Mouse (Mus musculus) heart, embryonic 10.5 days (tissue): ENCODE results near the gene Ranbp1. TPM values are rescaled to one million over a fixed set of nuclear protein-coding genes. Genes with fewer than 3 reads are reported as not detected.

Experiments
- DNase-seq: peaks from one replicate; pipeline ENCODE4 v3.0.0-alpha.2; 2017; ENCODE audit warnings: low spot score
- H3K27ac ChIP-seq: fragments of 300-500 bp; sonication (generic); 2 replicates; pipeline ENCODE4 v1.5.1; 2016; ENCODE audit warnings: mild to moderate bottlenecking
- H3K27me3 ChIP-seq: fragments of 300-500 bp; sonication (generic); 2 replicates; pipeline ENCODE4 v1.6.1; 2016; ENCODE audit warnings: mild to moderate bottlenecking; ENCODE audit not compliant: poor library complexity, insufficient read depth, severe bottlenecking
- H3K36me3 ChIP-seq: fragments of 300-500 bp; sonication (generic); 2 replicates; pipeline ENCODE4 v1.6.1; 2016; ENCODE audit warnings: mild to moderate bottlenecking, moderate library complexity
- H3K4me1 ChIP-seq: fragments of 300-500 bp; sonication (generic); 2 replicates; pipeline ENCODE4 v1.6.1; 2016; ENCODE audit warnings: mild to moderate bottlenecking
- H3K4me3 ChIP-seq: fragments of 300-500 bp; sonication (generic); 2 replicates; pipeline ENCODE4 v1.5.1; 2016; ENCODE audit warnings: mild to moderate bottlenecking, moderate library complexity
- H3K9me3 ChIP-seq: fragments of 300-500 bp; sonication (generic); 2 replicates; pipeline ENCODE4 v1.6.1; 2016; ENCODE audit warnings: mild to moderate bottlenecking, moderate library complexity
- WGBS: fragments of 180-500 bp; shearing (Covaris S2); methylation state at CpG from one replicate; pipeline ENCODE4 v1.1.7; 2016; 5-methylcytosine and 5-hydroxymethylcytosine counted together
- polyA plus RNA-seq: library from polyadenylated mRNA; unstranded; fragments of >200 nt; fragmentation: Nextera tagmentation; extraction: Ambion mirVana; gene quantifications from 2 replicates; pipeline ENCODE4 v1.2.1, GENCODE M21; 2016

Ranbp1 gene
- polyA plus RNA-seq, 1 experiment from 2014 or later = 873 TPM

GRCm38 (mm10) chr16:18230617-18231016 lies 17.9 kb downstream of the Ranbp1 start:
- Histone ChIP-seq H3K27me3 (no peaks in the 10 kb centered on the region), H3K36me3 (peaks cover 37% of the 10 kb centered on the region), H3K4me3 (peak overlapping the region; percentile 38; the same call in 1 of the 2 replicates), H3K4me1 (peaks cover 77% of the 10 kb centered on the region), H3K9me3 (no peaks in the 10 kb centered on the region), H3K27ac (peak overlapping the region; percentile 88)
- 82% methylated on average over 6 of the region's 6 CpGs for WGBS
- no peak for DNase-seq

DNA sequence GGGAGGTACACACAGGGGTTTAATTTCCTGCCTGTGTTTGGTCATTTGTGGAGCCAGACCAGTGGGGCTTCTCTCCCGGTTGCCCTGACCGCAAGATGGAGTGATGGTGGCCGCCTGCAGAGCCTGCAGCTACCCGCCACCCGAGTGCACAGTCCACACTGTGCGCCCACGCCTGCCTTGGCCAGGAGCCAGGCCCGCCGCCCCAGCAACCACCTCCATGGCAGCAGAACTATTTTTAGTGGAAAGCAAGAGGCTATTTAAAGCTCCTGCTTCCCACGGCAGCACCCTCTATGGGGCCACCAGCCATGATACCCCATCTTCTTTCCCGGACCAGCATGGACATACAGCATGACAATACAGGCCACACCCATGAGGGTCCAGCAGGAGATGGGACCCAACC lies 18.9 kb downstream of the Ranbp1 start:
- peaks cover 75% of the 10 kb centered on the region for H3K4me1 ChIP-seq
- H3K27me3 ChIP-seq = no peaks in the 10 kb centered on the region
- H3K36me3 ChIP-seq = peaks cover 47% of the 10 kb centered on the region
- peak overlapping the region; percentile 88 for H3K27ac ChIP-seq
- H3K4me3 ChIP-seq = peak overlapping the region; percentile 38
- WGBS = 35% methylated on average over 11 of the region's 11 CpGs
- DNase-seq = no peak
- H3K9me3 ChIP-seq = no peaks in the 10 kb centered on the region

DNA sequence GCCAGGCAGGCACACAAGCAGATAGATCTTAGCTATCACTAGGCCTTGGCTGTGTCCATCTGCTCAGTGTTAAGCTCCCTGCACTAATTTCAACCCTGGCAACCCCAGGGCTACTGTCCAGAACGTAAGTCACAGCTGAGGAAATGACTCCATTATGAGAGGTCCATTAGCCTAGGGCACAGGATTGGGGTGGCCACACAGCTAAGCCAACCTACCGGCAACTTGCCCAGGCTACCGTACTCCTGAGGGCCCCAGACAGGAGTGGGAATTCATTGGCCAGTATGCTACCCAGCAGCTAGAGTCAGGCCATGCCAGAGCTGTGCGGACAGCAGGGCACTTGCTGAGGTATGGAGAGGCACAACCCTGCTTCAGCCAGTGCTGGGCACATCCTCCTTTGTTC lies 19.7 kb downstream of the Ranbp1 start:
- Histone ChIP-seq H3K4me1 (peaks cover 70% of the 10 kb centered on the region), H3K36me3 (peaks cover 54% of the 10 kb centered on the region), H3K27ac (peak overlapping the region; percentile 88), H3K27me3 (no peaks in the 10 kb centered on the region), H3K4me3 (peak overlapping the region; percentile 38; the same call in 1 of the 2 replicates), H3K9me3 (no peaks in the 10 kb centered on the region)
- DNase-seq = no peak
- 87% methylated on average over 4 of the region's 4 CpGs for WGBS

DNA sequence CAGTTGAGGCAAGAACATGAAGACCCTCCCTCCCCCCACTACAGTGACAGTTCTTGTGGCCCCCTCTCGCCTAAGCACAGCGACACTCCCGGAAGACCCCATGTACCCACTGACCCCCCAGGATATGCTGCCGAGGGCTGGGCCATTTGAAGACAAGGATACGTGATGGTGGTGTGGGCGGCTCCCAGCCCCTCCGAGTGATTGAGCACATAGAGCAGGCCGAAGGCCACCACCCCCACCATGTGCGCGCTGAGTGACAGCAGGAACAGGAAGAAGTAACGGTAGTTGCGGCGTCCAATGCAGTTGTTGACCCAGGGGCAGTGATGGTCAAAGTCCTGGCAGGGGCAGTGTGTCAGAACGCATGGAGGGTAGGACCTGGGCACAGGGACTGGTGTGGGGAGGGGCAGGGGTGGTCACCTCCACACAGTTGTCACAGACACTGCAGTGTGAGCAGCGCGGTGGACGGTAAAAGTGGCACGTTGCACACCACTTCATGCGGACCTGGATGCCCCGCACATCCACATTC lies 20.6 kb downstream of the Ranbp1 start:
- Histone ChIP-seq H3K27ac (no peak overlapping the region), H3K36me3 (peaks cover 61% of the 10 kb centered on the region), H3K9me3 (no peaks in the 10 kb centered on the region), H3K4me1 (peaks cover 61% of the 10 kb centered on the region), H3K4me3 (no peak overlapping the region), H3K27me3 (no peaks in the 10 kb centered on the region)
- 90% methylated on average over 20 of the region's 20 CpGs for WGBS
- no peak for DNase-seq

- peaks cover 69% of the 10 kb centered on the region for H3K36me3 ChIP-seq
Observed at GRCm38 (mm10) chr16:18227187-18227586, 21.3 kb downstream of the Ranbp1 start.

GRCm38 (mm10) chr16:18222188-18222587 lies 26.3 kb downstream of the Ranbp1 start:
- H3K4me1 ChIP-seq = peaks cover 46% of the 10 kb centered on the region
- H3K27me3 ChIP-seq = no peaks in the 10 kb centered on the region

More at GRCm38 (mm10) chr16:18227187-18227586, 21.3 kb downstream of the Ranbp1 start:
- no peak overlapping the region for H3K4me3 ChIP-seq
- H3K9me3 ChIP-seq = no peaks in the 10 kb centered on the region
- peak overlapping the region; percentile 49; the same call in 1 of the 2 replicates for H3K27ac ChIP-seq
- peaks cover 61% of the 10 kb centered on the region for H3K4me1 ChIP-seq
- 92% methylated on average over 13 of the region's 13 CpGs for WGBS
- DNase-seq = no peak
- no peaks in the 10 kb centered on the region for H3K27me3 ChIP-seq

DNA sequence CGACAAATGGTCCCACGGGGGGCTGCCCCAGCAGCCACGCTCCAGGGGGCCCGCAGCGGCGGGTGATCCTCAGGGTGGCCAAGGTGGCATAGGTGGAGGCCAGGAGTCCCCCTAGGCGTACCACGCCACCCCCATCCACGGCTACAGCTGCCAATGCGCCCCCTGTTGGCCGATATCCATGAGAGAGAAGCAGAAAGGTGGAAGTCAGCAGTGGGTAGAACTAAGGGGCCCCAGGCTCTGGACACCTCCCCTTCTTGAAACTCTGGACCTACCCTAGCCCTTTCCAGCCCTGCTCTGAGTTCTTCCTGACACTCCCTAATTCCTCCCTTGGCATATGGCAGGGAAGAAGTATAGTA lies 27.0 kb downstream of the Ranbp1 start:
- peaks cover 57% of the 10 kb centered on the region for H3K36me3 ChIP-seq

More at GRCm38 (mm10) chr16:18222188-18222587, 26.3 kb downstream of the Ranbp1 start:
- H3K36me3 ChIP-seq = peaks cover 63% of the 10 kb centered on the region
- H3K4me3 ChIP-seq = no peak overlapping the region
- H3K27ac ChIP-seq = no peak overlapping the region
- no peaks in the 10 kb centered on the region for H3K9me3 ChIP-seq
- WGBS = 82% methylated on average over 11 of the region's 11 CpGs
- no peak for DNase-seq

GRCm38 (mm10) chr16:18220856-18221542 lies 27.5 kb downstream of the Ranbp1 start:
- no peaks in the 10 kb centered on the region for H3K9me3 ChIP-seq
- H3K27ac ChIP-seq = 0 out of 2 replicates have a peak overlapping the region, but pooled peaks have one; percentile 48
- peaks cover 35% of the 10 kb centered on the region for H3K4me1 ChIP-seq
- 88% methylated on average over 6 of the region's 6 CpGs for WGBS
- H3K4me3 ChIP-seq = no peak overlapping the region
- H3K36me3 ChIP-seq = peaks cover 52% of the 10 kb centered on the region
- no peaks in the 10 kb centered on the region for H3K27me3 ChIP-seq
- DNase-seq = no peak

More for the DNA sequence above, 27.0 kb downstream of the Ranbp1 start:
- no peak for DNase-seq
- H3K27ac ChIP-seq = no peak overlapping the region
- WGBS = 67% methylated on average over 11 of the region's 11 CpGs
- H3K27me3 ChIP-seq = no peaks in the 10 kb centered on the region
- no peaks in the 10 kb centered on the region for H3K9me3 ChIP-seq
- no peak overlapping the region for H3K4me3 ChIP-seq
- H3K4me1 ChIP-seq = peaks cover 41% of the 10 kb centered on the region

- H3K36me3 ChIP-seq = peaks cover 42% of the 10 kb centered on the region
- H3K4me3 ChIP-seq = no peak overlapping the region
- WGBS = 68% methylated on average over 8 of the region's 8 CpGs
- H3K27ac ChIP-seq = peak overlapping the region; percentile 48
- DNase-seq = no peak
- no peaks in the 10 kb centered on the region for H3K9me3 ChIP-seq
- H3K27me3 ChIP-seq = no peaks in the 10 kb centered on the region
- peaks cover 34% of the 10 kb centered on the region for H3K4me1 ChIP-seq
Observed at GRCm38 (mm10) chr16:18220001-18220400, 28.5 kb downstream of the Ranbp1 start.

GRCm38 (mm10) chr16:18218580-18218996 lies 29.9 kb downstream of the Ranbp1 start:
- no peak for DNase-seq
- H3K9me3 ChIP-seq = no peaks in the 10 kb centered on the region
- H3K27me3 ChIP-seq = peaks cover under 1% of the 10 kb centered on the region; the same call in 1 of the 2 replicates
- 73% methylated on average over 9 of the region's 9 CpGs for WGBS
- H3K36me3 ChIP-seq = peaks cover 27% of the 10 kb centered on the region
- peaks cover 46% of the 10 kb centered on the region for H3K4me1 ChIP-seq
- H3K4me3 ChIP-seq = no peak overlapping the region
- peak overlapping the region; percentile 48; the same call in 1 of the 2 replicates for H3K27ac ChIP-seq

- no peak within 1 kb of the TSS; the same call in 1 of the 2 replicates for H3K27ac ChIP-seq
- H3K9me3 ChIP-seq = no peaks in the 10 kb centered on the region
- 84% methylated on average over 4 of the region's 4 CpGs for WGBS
- peaks cover 47% of the 10 kb centered on the region for H3K4me1 ChIP-seq
- no peak for DNase-seq
- no peak within 1 kb of the TSS for H3K4me3 ChIP-seq
- H3K36me3 ChIP-seq = peaks cover 17% of the 10 kb centered on the region
- peaks cover 7% of the 10 kb centered on the region; the same call in 1 of the 2 replicates for H3K27me3 ChIP-seq
Observed at GRCm38 (mm10) chr16:18217579-18217978, 31.0 kb downstream of the Ranbp1 start, which contains the start of gene Ccdc188. Gene Ccdc188, plus strand, starts transcription at chr16:18217879.

- H3K36me3 ChIP-seq = no peaks in the 10 kb centered on the region
- peaks cover 37% of the 10 kb centered on the region for H3K4me1 ChIP-seq
- H3K27ac ChIP-seq = no peak overlapping the region
- H3K4me3 ChIP-seq = no peak overlapping the region
- DNase-seq = no peak
- WGBS = 68% methylated on average over 7 of the region's 7 CpGs
- peaks cover 14% of the 10 kb centered on the region; the same call in 1 of the 2 replicates for H3K27me3 ChIP-seq
- H3K9me3 ChIP-seq = no peaks in the 10 kb centered on the region
Observed at GRCm38 (mm10) chr16:18214858-18215257, 33.7 kb downstream of the Ranbp1 start.

DNA sequence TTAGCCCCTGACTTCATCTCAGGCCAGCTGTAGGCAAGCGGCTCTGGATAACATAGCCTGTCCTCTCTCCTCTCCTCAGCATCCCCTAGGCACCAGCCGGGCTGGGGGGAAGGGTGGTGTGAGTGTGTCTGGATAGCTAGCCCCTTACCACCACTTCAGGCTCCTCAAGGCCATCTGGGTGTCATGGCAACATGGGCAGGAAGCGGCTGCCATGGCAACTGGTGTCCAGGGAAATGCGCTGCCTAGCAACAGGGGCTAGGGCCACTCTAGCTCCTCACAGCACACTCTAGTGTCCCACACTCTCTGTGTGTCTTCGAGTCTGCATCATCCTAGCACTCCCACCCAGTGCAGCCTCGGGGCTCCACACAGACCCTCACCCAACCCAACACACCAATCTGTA lies 34.8 kb downstream of the Ranbp1 start:
- WGBS = 62% methylated on average over 6 of the region's 6 CpGs

More for the DNA sequence above, 34.8 kb downstream of the Ranbp1 start:
- H3K36me3 ChIP-seq = no peaks in the 10 kb centered on the region
- H3K27me3 ChIP-seq = peaks cover 26% of the 10 kb centered on the region; the same call in 1 of the 2 replicates
- no peak overlapping the region for H3K27ac ChIP-seq
- H3K4me1 ChIP-seq = peaks cover 29% of the 10 kb centered on the region
- no peak for DNase-seq
- H3K4me3 ChIP-seq = no peak overlapping the region
- no peaks in the 10 kb centered on the region for H3K9me3 ChIP-seq
